Mouse (Mus musculus): ENCODE measurements around the gene Usp39. TPM values are rescaled to one million over a fixed set of nuclear protein-coding genes. Genes with fewer than 3 reads are reported as not detected.

The Usp39 gene
- polyA plus RNA-seq, 1 experiment from 2014 or later: 20.1 TPM

DNA sequence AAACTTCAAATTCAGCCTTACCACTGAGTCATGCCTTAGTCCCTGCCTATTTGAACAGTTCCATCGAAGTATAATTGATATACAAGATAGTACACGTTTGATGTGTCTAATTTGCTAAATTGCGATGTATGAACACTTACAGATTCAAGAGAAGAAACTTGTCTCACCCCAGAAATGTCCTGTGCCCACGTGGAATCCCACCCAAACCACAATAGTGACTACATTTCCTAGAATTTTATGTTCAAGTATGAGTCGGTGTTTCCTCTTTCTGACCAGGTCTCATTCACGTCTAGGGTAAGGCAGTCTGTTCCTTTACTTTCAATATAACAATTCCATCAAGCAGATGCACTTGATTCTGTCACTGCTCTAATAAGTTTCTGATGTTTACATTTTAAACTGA lies 649 bp upstream of the Usp39 start:
- ATAC-seq (ENCODE audit: low FRiP score, low TSS enrichment) (no peak), DNase-seq (ENCODE audit: low spot score) (no peak)
- Histone ChIP-seq H3K4me1 (replicated peaks; ENCODE audit: control insufficient read depth, insufficient read depth) (no peaks in the 10 kb centered on the region; the same call in 1 of the 2 replicates), H3K4me2 (replicated peaks; ENCODE audit: low read depth) (peak overlapping the region; percentile 91), H3K36me3 (ENCODE audit: control insufficient read depth, insufficient read depth, low read length) (peaks cover 6% of the 10 kb centered on the region; the same call in 1 of the 2 replicates), H3K9me3 (ENCODE audit: control insufficient read depth, low read length) (no peaks in the 10 kb centered on the region), H3K27me3 (ENCODE audit: control insufficient read depth, insufficient read depth, low read length) (no peaks in the 10 kb centered on the region), H3K27ac (replicated peaks) (no peak overlapping the region), H3K4me3 (ENCODE audit: low read depth, low read length) (no peak overlapping the region), H3K9ac (ENCODE audit: low read length) (no peak overlapping the region)
- 38% methylated on average over 6 of the region's 6 CpGs for WGBS
- TF ChIP-seq EP300 (optimal IDR thresholded peaks at IDR 0.05): no peak
- TF ChIP-seq CTCF (IDR thresholded peaks at IDR 0.05; ENCODE audit: low read depth): no peak

DNA sequence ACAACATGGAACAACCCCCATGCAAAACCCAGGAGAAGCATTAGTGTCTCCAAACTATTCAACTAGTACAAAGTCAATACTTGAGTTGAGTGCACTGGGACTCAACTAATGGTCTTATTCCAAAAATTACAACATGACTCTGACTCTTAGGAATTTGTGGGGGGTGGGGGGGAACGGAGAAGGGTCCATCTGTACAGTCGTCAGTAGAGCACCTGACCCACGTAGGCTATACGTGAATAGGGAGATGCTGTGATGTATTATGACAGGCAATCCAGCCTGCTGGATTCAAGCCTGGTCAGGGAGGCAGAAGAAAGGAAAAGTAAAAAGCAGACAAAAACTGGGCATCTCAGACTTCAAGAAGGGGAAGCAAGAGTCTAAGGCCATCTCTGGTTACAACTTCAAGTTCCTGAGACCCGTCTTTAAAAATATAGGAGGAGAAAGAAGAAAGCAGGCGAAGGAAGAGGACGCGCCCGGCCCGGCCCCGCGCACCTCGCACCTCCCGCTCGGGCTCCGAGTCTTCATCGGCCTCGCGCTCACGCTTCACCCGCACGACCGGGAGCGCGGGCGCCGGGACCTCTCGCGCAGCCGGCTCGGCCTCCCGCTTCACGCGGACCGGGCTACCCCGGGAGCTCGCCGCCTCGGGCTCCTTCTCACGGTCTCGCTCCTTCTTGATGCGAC lies 449 bp downstream of the Usp39 start:
- DNase-seq (ENCODE audit: low spot score) (no peak), ATAC-seq (ENCODE audit: low FRiP score, low TSS enrichment) (no peak; the same call in 1 of the 2 replicates)
- TF ChIP-seq EP300 (optimal IDR thresholded peaks at IDR 0.05) (no peak), CTCF (IDR thresholded peaks at IDR 0.05; ENCODE audit: low read depth) (no peak)
- Histone ChIP-seq H3K27me3 (ENCODE audit: control insufficient read depth, insufficient read depth, low read length) (no peaks in the 10 kb centered on the region), H3K4me1 (replicated peaks; ENCODE audit: control insufficient read depth, insufficient read depth) (no peaks in the 10 kb centered on the region; the same call in 1 of the 2 replicates), H3K9ac (ENCODE audit: low read length) (peak overlapping the region; percentile 92), H3K36me3 (ENCODE audit: control insufficient read depth, insufficient read depth, low read length) (no peaks in the 10 kb centered on the region), H3K4me2 (replicated peaks; ENCODE audit: low read depth) (peak overlapping the region; percentile 91), H3K27ac (replicated peaks) (peak overlapping the region; percentile 65; the same call in 1 of the 2 replicates), H3K9me3 (ENCODE audit: control insufficient read depth, low read length) (no peaks in the 10 kb centered on the region), H3K4me3 (ENCODE audit: low read depth, low read length) (peak overlapping the region; percentile 79)
- WGBS: under 1% methylated on average over 42 of the region's 42 CpGs

DNA sequence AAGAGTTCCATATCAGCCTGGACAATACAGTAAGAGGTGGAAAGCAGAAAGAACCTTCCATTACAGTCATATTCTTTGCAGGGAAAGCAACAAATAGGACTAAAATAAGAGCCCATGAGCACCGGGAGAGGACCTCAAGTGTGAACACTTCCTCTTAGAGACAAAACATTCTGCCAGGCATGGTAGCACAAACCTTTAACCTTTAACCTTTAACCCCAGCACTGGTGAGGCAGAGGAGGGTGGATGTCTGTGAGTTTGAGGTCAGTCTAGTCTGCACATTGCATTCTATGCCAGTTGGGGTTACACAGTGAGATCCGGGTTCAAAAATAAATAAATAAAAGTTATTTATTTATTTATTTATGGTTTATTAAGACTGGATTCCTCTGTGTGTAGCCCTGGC lies 4.5 kb downstream of the Usp39 start:
- Histone ChIP-seq H3K4me1 (replicated peaks; ENCODE audit: control insufficient read depth, insufficient read depth) (no peaks in the 10 kb centered on the region), H3K4me2 (replicated peaks; ENCODE audit: low read depth) (no peak overlapping the region), H3K27ac (replicated peaks) (no peak overlapping the region), H3K27me3 (ENCODE audit: control insufficient read depth, insufficient read depth, low read length) (no peaks in the 10 kb centered on the region), H3K9me3 (ENCODE audit: control insufficient read depth, low read length) (no peaks in the 10 kb centered on the region), H3K9ac (ENCODE audit: low read length) (no peak overlapping the region), H3K4me3 (ENCODE audit: low read depth, low read length) (no peak overlapping the region), H3K36me3 (ENCODE audit: control insufficient read depth, insufficient read depth, low read length) (peaks cover 10% of the 10 kb centered on the region; the same call in 1 of the 2 replicates)
- no peak for ATAC-seq (ENCODE audit: low FRiP score, low TSS enrichment)
- TF ChIP-seq EP300 (optimal IDR thresholded peaks at IDR 0.05): no peak
- TF ChIP-seq CTCF (IDR thresholded peaks at IDR 0.05; ENCODE audit: low read depth): no peak
- no peak for DNase-seq (ENCODE audit: low spot score)
- 58% methylated on average over 2 of the region's 2 CpGs for WGBS

DNA sequence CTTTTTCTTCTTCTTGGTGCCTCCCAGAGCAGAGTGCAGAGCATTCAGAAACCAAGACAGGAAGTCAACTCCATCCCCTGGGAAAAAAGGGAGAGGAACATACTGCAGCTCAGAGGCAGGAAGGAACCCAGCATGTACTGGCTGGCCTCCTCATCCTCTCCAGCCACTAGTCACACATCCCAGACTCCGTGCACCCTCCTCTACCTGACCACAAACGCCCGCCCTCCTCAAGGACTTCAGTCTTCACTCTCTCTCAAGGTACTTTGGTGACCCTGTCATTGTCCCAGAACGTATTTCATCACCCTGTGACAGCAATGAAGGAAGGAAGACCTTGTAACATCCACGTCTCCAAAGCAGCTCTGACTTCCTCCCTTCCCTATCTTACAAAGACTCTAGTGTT lies 11.9 kb downstream of the Usp39 start:
- no peak for ATAC-seq (ENCODE audit: low FRiP score, low TSS enrichment)
- WGBS: 72% methylated on average over 5 of the region's 5 CpGs
- DNase-seq (ENCODE audit: low spot score): no peak
- no peak for TF ChIP-seq EP300 (optimal IDR thresholded peaks at IDR 0.05)
- H3K4me3 ChIP-seq (ENCODE audit: low read depth, low read length): no peak overlapping the region
- no peaks in the 10 kb centered on the region for H3K27me3 ChIP-seq (ENCODE audit: control insufficient read depth, insufficient read depth, low read length)
- H3K27ac ChIP-seq (replicated peaks): no peak overlapping the region
- no peak overlapping the region for H3K9ac ChIP-seq (ENCODE audit: low read length)
- H3K9me3 ChIP-seq (ENCODE audit: control insufficient read depth, low read length): no peaks in the 10 kb centered on the region
- no peaks in the 10 kb centered on the region for H3K4me1 ChIP-seq (replicated peaks; ENCODE audit: control insufficient read depth, insufficient read depth)
- H3K4me2 ChIP-seq (replicated peaks; ENCODE audit: low read depth): no peak overlapping the region
- peaks cover 17% of the 10 kb centered on the region for H3K36me3 ChIP-seq (ENCODE audit: control insufficient read depth, insufficient read depth, low read length)

DNA sequence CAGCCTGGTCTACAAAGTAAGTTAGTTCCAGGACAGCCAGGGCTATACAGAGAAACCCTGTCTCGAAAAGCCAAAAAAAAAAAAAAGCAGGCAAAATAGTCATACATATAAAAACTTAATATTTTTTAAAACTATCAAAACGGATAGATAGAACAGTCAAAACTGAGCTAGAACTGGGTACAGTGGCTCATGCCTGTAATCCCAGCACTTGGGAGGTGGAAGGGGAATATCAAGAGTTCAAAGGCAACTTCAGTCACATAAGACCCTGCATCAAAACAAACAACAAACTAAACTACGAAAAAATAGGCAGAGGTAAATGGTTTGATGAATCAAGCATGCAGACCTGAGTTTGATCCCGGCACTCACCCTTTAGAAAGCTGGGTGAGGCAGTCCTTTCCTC lies 14.9 kb downstream of the Usp39 start:
- Histone ChIP-seq H3K9me3 (ENCODE audit: control insufficient read depth, low read length) (no peaks in the 10 kb centered on the region), H3K4me2 (replicated peaks; ENCODE audit: low read depth) (no peak overlapping the region), H3K9ac (ENCODE audit: low read length) (no peak overlapping the region), H3K4me3 (ENCODE audit: low read depth, low read length) (no peak overlapping the region), H3K4me1 (replicated peaks; ENCODE audit: control insufficient read depth, insufficient read depth) (no peaks in the 10 kb centered on the region), H3K27me3 (ENCODE audit: control insufficient read depth, insufficient read depth, low read length) (no peaks in the 10 kb centered on the region), H3K36me3 (ENCODE audit: control insufficient read depth, insufficient read depth, low read length) (peaks cover 14% of the 10 kb centered on the region), H3K27ac (replicated peaks) (no peak overlapping the region)
- ATAC-seq (ENCODE audit: low FRiP score, low TSS enrichment) (no peak), DNase-seq (ENCODE audit: low spot score) (no peak)
- 88% methylated on average over 4 of the region's 4 CpGs for WGBS
- TF ChIP-seq EP300 (optimal IDR thresholded peaks at IDR 0.05) (no peak), CTCF (IDR thresholded peaks at IDR 0.05; ENCODE audit: low read depth) (no peak)

DNA sequence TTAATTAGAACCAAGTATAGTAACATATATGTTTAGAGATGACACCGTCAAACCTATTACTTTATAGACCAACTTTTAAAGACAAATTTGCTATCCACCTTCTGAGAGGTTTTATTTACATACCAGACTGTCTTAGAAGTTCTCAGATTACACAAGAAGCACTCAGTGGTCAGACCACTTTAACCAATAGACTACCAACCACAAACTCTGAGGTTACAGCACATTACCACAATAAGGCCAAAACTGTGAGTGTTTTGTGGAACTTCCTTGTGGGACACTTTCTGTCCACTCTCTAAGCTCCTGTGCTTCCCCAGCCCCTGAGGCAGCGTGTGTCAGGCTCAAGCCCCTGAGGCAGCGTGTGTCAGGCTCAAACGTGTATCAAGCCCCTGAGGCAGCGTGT lies 16.0 kb downstream of the Usp39 start:
- H3K4me2 ChIP-seq (replicated peaks; ENCODE audit: low read depth): no peak overlapping the region
- H3K9me3 ChIP-seq (ENCODE audit: control insufficient read depth, low read length): no peaks in the 10 kb centered on the region
- no peaks in the 10 kb centered on the region for H3K27me3 ChIP-seq (ENCODE audit: control insufficient read depth, insufficient read depth, low read length)
- WGBS: 81% methylated on average over 5 of the region's 5 CpGs
- no peak for TF ChIP-seq EP300 (optimal IDR thresholded peaks at IDR 0.05)
- no peak for TF ChIP-seq CTCF (IDR thresholded peaks at IDR 0.05; ENCODE audit: low read depth)
- no peak overlapping the region for H3K9ac ChIP-seq (ENCODE audit: low read length)
- H3K36me3 ChIP-seq (ENCODE audit: control insufficient read depth, insufficient read depth, low read length): peaks cover 17% of the 10 kb centered on the region
- no peak overlapping the region for H3K27ac ChIP-seq (replicated peaks)
- no peaks in the 10 kb centered on the region for H3K4me1 ChIP-seq (replicated peaks; ENCODE audit: control insufficient read depth, insufficient read depth)
- DNase-seq (ENCODE audit: low spot score) (no peak), ATAC-seq (ENCODE audit: low FRiP score, low TSS enrichment) (no peak)
- no peak overlapping the region for H3K4me3 ChIP-seq (ENCODE audit: low read depth, low read length)

Data from stomach, postnatal 0 days (tissue).